Mouse (Mus musculus): Measurements from ENCODE around the gene Igsf8.
"Not testable (repeated sequence)": the region's sequence is repeated elsewhere in the genome, so short reads cannot be mapped to it uniquely, and the experiment has no call there.

Igsf8 gene

GRCm38 (mm10) chr1:172261477-172262078 is at the start of gene Igsf8:
Gene Igsf8 (plus strand): TSS chr1:172261641.
- in situ Hi-C loops (cut with MboI; ENCODE audit: low sequenced_read_pairs), result no loop called here

DNA sequence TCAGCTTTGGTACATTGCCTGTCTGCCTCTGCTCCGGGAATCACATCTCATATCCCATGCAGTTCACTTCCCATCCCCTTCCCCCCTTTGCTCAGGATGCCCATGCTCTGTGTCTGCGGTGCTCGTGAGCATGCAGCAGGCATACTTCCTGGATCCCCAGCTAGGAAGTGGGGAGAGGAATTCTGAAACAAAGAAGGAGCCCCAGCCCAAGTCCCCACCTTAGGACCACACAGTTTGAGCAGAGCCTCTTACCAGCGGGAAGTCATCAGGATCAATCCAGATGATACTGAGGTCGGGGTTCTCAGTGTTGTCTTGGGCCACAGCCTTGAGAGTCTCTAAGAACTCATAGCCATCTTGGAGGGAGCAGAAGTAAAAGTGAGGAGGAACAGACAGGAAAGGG is 48.7 kb upstream of the Igsf8 start:
- in situ Hi-C loops (cut with MboI; ENCODE audit: low sequenced_read_pairs), result no loop called here

GRCm38 (mm10) chr1:172213771-172214170 is 47.7 kb upstream of the Igsf8 start:
- in situ Hi-C loops (cut with MboI; ENCODE audit: low sequenced_read_pairs), result no loop called here

GRCm38 (mm10) chr1:172214748-172215147 is 46.7 kb upstream of the Igsf8 start:
- in situ Hi-C loops (cut with MboI; ENCODE audit: low sequenced_read_pairs), result no loop called here

DNA sequence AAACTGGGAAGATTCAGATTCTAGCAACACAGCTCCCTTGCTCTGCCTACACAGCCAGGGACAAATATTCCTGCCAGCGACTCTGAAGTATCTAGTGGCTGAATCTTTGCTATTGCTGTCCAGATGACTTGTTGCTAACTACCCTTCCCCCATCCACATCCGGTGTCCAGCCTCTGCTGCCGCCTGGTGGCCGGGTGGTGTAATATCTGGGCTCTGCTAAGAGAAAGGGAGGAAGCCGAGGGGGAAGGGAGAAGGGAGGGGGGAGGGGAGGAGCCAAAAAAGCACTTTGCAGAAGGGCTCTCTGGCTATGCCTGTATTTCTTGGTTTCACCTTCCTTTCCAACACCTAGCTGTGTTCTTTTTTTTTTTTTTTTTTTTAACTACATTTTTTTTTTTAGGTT is 44.3 kb upstream of the Igsf8 start:
- in situ Hi-C loops (cut with MboI; ENCODE audit: low sequenced_read_pairs), result no loop called here

DNA sequence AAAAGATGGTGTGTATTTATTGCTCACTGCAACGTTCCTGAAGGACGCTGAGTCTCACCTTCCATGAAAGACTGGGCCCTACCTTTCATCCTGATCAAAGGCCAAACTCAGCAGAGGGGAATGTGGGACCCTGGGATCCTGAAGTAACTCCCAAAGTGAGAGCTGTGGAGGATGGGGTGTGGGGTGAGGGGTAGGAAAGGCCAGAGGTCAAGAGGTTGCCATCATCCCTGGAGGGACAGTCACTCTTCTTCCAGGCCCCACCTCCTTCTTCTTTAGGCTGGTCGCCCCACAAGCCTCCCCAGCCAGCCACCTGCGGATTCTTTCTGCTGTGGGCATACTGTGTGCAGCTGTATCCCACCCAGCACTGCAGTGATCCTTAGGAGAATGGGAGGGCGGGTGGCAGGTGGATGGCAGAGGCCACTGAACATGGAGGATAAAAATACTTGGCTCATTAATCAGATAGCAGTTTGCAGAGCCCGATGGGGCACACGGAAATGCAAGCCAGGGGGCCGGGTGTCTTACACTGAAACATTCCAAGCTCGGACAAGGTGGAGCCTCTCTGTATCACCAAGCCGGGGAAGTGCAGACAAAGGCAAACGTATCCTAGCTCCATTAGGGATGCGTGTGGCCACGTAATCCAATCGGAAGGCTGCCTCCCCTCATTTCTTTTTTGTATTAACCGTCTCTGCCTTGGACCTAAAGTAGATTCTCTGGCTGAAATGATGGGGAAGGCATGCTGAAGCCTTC is 43.1 kb upstream of the Igsf8 start:
- in situ Hi-C loops (cut with MboI; ENCODE audit: low sequenced_read_pairs), result no loop called here

DNA sequence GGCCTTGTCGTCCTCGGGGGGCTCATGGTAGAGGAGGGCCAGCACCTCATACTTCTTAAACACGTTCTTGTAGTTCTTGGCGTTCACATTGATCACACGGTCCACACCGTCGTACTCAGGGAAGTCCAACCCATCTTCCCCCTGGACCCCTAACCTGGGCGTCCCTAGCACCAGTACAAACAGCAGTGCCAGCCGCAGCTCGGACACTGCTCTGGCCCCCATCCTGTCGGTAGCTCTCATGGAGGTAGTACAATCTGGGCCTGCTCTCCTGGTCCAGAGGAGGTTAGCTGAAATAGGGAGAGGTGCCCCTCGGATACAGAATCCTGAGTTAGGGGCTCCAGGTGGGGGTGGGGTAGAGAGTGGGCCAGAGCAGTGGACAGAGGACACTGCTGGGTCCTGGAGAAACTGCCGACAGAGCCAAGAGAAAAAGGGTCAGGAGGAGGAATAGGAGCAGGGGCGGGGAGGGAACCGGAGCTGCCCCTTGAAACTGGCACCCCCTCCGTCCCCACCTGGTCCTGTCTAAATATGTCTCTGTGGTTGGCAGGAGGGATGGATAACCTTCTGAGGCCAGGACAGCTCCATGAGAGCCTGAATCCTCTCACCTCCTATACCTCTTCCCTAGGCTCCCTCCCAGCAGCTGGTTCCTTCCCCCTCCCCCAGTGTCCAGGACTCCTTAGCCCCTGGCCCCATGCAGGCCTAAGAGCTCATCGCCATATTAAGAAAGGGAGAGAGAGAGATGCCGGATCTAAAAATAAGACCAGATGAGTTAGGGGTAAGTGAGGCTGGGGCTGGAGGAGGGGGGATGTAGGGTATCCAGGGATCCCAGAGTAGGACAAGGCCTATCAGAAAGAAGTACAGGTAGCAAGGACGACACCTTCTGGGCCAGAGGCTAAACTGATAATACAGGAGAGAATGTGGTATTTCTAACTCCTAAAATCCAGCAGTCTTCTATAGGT is 41.7 kb upstream of the Igsf8 start, which contains the start of gene Casq1:
Gene Casq1 (minus strand): TSS at position 418 of the 956 bp plus-strand sequence.
- in situ Hi-C loops (cut with MboI; ENCODE audit: low sequenced_read_pairs), result no loop called here

- in situ Hi-C loops (cut with MboI; ENCODE audit: low sequenced_read_pairs), result no loop called here
These were observed 41.0 kb upstream of the Igsf8 start for GRCm38 (mm10) chr1:172220414-172220813.

GRCm38 (mm10) chr1:172221297-172222063 is 40.0 kb upstream of the Igsf8 start:
- in situ Hi-C loops (cut with MboI; ENCODE audit: low sequenced_read_pairs), result no loop called here

GRCm38 (mm10) chr1:172228209-172228608 is 33.2 kb upstream of the Igsf8 start:
- in situ Hi-C loops (cut with MboI; ENCODE audit: low sequenced_read_pairs), result no loop called here

DNA sequence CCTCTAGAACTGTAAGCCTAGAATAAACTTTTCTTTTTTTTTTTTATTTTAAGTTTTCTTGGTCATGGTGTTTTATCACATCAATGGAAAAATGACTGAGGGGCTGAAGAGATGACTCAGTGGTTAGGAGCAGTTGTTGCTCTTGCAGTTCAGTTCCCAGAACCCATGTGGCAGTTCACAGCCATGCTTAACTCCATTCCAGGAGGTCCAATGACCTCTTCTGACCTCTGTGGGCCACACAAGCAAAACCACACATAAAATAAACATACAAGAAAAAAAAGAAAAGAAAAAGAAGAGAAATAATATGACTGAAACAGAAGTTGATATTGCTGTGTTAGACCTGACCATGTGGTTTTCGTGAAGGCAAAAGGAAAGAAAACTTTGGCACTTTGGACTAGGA is 32.2 kb upstream of the Igsf8 start:
- in situ Hi-C loops (cut with MboI; ENCODE audit: low sequenced_read_pairs), result no loop called here

DNA sequence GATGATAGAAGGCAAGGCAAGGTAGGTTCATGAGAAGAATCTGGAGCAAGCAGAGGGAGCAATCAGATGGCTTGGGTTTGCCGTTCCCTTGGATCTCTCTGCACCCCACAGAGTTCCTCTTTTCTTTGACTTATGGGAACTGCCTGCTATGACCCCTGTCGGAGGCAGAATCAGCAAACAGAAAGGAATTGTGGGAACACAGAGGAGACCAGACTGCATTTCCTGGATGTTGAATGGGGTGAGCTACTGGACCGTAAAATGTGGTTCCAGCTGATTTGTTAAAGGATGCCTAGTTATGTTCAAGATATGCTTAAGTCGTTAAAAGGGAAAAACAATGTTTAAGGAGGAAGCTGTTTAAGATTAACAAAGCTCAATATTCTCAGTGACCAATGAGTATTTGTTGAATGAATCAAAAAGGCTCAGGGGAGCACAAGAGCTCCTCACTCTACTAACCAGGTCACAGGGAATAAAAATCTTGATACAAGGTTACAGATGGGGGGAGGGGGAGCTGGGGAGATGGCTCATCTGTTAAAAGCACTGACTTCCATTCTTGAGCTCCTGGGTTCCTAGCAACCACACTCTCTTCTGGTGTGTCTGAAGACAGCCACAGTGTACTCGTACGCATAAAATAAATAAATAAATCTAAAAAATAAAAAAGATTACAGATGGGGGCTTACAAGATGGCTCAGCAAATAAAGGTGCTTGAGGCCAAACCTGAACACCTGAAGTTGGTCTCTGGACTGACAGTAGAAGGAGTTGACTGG is 20.3 kb upstream of the Igsf8 start:
- in situ Hi-C loops (cut with MboI; ENCODE audit: low sequenced_read_pairs), result no loop called here

GRCm38 (mm10) chr1:172242401-172242800 is 19.0 kb upstream of the Igsf8 start:
- in situ Hi-C loops (cut with MboI; ENCODE audit: low sequenced_read_pairs), result no loop called here

DNA sequence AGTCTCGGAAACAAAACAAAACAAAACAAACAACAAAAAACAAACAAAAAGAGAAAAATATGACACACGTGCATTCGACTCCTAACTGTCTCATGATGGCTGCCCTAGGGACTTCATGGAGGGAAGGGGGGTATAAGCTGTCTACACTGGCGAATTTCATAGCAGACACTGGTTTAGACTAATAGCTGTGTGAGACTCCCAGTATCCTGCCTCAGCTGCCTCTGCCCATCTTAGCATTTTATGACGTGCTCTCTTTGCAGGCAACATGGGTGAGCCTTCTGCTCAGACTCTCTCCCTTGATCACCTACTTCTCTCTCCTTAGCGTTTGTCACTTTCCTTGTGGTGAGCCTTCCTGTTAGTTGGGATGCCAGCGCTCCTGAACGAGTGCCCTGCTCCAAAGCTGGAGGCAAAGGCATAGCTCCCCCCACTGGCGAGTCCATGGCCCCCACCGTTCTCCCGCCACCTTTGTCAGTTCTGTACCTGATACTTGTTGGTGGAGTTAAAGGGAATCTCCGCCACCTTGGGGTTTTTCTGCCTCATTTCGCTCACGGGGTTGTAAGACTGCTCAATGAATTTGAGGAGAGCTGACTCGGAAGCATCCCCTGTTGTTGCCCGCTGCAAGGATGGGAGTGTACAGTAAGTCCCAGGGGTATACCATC is 17.8 kb upstream of the Igsf8 start:
- in situ Hi-C loops (cut with MboI; ENCODE audit: low sequenced_read_pairs), result no loop called here

DNA sequence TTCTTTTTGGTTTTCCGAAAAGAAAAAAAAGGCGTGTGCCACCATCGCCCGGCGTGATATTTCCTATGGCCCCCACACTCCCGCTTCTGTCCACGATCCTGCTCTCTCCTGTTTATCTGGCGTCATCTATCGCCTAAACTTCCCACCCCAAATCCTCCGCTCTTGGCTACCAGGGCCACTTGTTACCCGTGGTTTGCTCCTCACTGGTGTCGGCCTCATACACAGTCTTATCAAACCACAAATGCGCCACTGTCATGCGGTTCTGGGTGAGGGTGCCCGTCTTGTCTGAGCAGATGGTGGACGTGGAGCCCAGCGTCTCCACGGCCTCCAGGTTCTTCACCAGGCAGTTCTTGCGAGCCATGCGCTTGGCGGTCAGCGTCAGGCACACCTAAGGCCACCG is 16.8 kb upstream of the Igsf8 start:
- in situ Hi-C loops (cut with MboI; ENCODE audit: low sequenced_read_pairs), result not testable (repeated sequence)

DNA sequence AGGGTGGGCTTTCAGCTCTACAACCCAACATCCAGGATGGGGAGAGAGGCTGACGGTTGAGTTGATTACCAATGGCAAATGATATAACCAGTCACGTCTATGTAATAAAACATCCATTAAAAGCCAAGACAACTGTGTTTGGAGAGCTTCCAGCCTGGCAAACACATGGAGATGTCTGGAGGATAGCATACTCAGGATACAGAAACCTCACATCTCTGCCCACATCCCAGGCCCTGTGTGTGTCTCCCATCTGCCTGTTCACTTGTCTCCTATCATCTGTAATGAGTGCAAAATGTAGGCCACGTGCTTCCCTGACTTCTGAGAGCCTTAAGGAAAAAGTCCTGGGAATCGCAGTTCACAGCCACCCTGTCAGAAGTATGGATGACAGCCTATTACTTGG is 14.2 kb upstream of the Igsf8 start:
- in situ Hi-C loops (cut with MboI; ENCODE audit: low sequenced_read_pairs), result no loop called here

DNA sequence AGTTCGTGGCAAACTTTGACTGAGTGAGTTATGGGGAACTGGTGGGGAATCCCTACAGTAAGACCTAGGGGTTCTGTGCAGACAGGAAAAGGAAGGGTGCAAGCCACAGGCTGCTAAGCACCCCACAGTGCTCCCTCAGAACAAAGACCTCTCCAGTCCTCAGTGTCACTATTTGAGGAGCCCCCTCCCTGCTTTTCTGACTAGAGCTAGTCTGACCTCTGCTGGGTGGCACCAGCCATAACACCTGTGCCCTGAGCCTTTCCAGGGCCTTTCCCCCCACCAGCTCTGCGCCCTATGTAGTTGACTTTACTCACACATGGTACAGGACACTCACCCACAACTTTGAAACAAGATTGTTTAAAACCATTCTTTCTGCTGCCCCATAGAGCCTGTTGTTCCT is 13.8 kb upstream of the Igsf8 start:
- in situ Hi-C loops (cut with MboI; ENCODE audit: low sequenced_read_pairs), result no loop called here

DNA sequence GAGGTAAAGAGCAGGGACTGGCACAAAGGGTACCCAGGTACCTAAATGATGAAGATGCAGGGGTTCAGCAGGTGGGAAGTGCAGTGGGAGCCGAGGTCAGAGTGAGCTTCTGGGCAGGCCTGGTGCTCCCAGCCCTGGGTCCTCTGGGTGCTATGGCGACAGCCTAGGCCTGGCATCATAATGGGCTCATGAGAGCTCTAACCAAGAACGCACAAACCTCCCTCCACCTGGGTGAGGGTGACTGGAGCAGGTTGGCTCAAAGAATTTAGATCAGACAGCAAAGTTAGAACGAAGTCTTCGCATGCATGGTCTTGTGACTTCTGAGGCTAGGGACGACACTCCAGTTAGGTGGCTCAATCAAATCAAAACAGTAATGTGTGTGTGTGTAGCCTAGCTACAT is 3.1 kb upstream of the Igsf8 start, which contains the start of gene Atp1a4:
Gene Atp1a4 (minus strand): TSS at position 101 of the 400 bp plus-strand sequence.
- in situ Hi-C loops (cut with MboI; ENCODE audit: low sequenced_read_pairs), result no loop called here

DNA sequence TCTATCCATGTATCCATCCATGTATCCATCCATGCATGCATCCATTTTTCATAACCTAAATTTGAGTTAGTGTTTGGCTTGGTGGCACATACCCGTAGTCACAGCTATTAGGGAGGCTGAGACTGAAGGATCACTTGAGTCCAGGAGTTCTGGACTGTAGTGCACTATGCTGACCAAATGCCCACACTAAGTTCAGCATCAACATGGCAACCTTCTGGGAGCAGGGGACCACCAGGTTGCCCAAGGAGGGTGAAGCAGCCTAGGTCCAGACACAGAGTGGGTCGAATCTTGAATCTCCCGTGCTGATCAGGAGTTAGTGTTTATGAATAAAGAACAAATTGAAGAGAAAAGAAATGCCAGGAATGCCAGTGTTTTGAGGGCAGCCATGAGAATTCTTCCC is 9.8 kb downstream of the Igsf8 start:
- in situ Hi-C loops (cut with MboI; ENCODE audit: low sequenced_read_pairs), result no loop called here
